Mouse (Mus musculus): ENCODE measurements around the gene Gucy2e.
A peak's percentile ranks its signal among the peaks of the same experiment; 100 is the strongest.

Gene Gucy2e

GRCm38 (mm10) chr11:69236926-69237260 lies at the start of gene Gucy2e:
Gene Gucy2e (minus strand): TSS chr11:69237036.
- no peak for DNase-seq

- no peak for DNase-seq
Observed at GRCm38 (mm10) chr11:69277267-69277666, 40.4 kb upstream of the Gucy2e start.

- no peak for DNase-seq
Observed at GRCm38 (mm10) chr11:69276081-69276480, 39.2 kb upstream of the Gucy2e start.

GRCm38 (mm10) chr11:69275650-69276049 lies 38.8 kb upstream of the Gucy2e start:
- no peak for DNase-seq

- peak; percentile 90 for DNase-seq
Observed at GRCm38 (mm10) chr11:69272122-69272740, 35.4 kb upstream of the Gucy2e start.

- DNase-seq = peak; percentile 86
Observed at GRCm38 (mm10) chr11:69269575-69269974, 32.7 kb upstream of the Gucy2e start.

GRCm38 (mm10) chr11:69268100-69268499 lies 31.3 kb upstream of the Gucy2e start:
- DNase-seq = no peak

GRCm38 (mm10) chr11:69267341-69267740 lies 30.5 kb upstream of the Gucy2e start:
- DNase-seq = peak; percentile 72

GRCm38 (mm10) chr11:69266253-69266652 lies 29.4 kb upstream of the Gucy2e start:
- peak; percentile 43 for DNase-seq

- no peak for DNase-seq
Observed at GRCm38 (mm10) chr11:69265410-69265809, 28.6 kb upstream of the Gucy2e start.

- no peak for DNase-seq
Observed at GRCm38 (mm10) chr11:69264276-69264675, 27.4 kb upstream of the Gucy2e start.

GRCm38 (mm10) chr11:69260111-69260510 lies 23.3 kb upstream of the Gucy2e start:
- no peak for DNase-seq

GRCm38 (mm10) chr11:69258287-69258686 lies 21.5 kb upstream of the Gucy2e start:
- DNase-seq = peak; percentile 63

- DNase-seq = peak; percentile 76
Observed at GRCm38 (mm10) chr11:69257807-69258206, 21.0 kb upstream of the Gucy2e start.

- DNase-seq = no peak
Observed at GRCm38 (mm10) chr11:69257072-69257471, 20.2 kb upstream of the Gucy2e start.

- DNase-seq = no peak
Observed at GRCm38 (mm10) chr11:69254808-69255207, 18.0 kb upstream of the Gucy2e start.

- no peak for DNase-seq
Observed at GRCm38 (mm10) chr11:69253131-69253530, 16.3 kb upstream of the Gucy2e start.

- DNase-seq = no peak
Observed at GRCm38 (mm10) chr11:69251953-69252352, 15.1 kb upstream of the Gucy2e start.

- DNase-seq = no peak
Observed at GRCm38 (mm10) chr11:69251135-69251842, 14.5 kb upstream of the Gucy2e start.

- no peak for DNase-seq
Observed at GRCm38 (mm10) chr11:69250106-69250505, 13.3 kb upstream of the Gucy2e start.

- no peak for DNase-seq
Observed at GRCm38 (mm10) chr11:69249131-69249530, 12.3 kb upstream of the Gucy2e start.

GRCm38 (mm10) chr11:69245643-69246042 lies 8.8 kb upstream of the Gucy2e start:
- DNase-seq = no peak

GRCm38 (mm10) chr11:69244911-69245310 lies 8.1 kb upstream of the Gucy2e start:
- peak; percentile 73 for DNase-seq

- no peak for DNase-seq
Observed at GRCm38 (mm10) chr11:69236061-69236925, 543 bp downstream of the Gucy2e start.
